Mouse (Mus musculus) gastrocnemius, postnatal 10 days (tissue): Measurements from ENCODE around the gene Dst. TPM values are rescaled to one million over a fixed set of nuclear protein-coding genes. Genes with fewer than 3 reads are reported as not detected.
"Not testable (repeated sequence)": the region's sequence is repeated elsewhere in the genome, so short reads cannot be mapped to it uniquely, and the experiment has no call there.

Source experiments
- DNase-seq: peaks from one replicate; pipeline ENCODE4 v3.0.0; 2021; ENCODE audit warnings: mixed read lengths
- total RNA-seq, 2 experiments: library from RNA; stranded (reverse); gene quantifications; 2 replicates each; pipeline ENCODE4 v1.2.3; 2021

Dst gene
- total RNA-seq, 2 experiments from 2014 or later, result 130 to 146 TPM

- no peak for DNase-seq
These were observed 157.6 kb downstream of the Dst start for GRCm38 (mm10) chr1:34065551-34066048.

GRCm38 (mm10) chr1:34066401-34066800, 158.4 kb downstream of the Dst start:
- not testable (repeated sequence) for DNase-seq

- DNase-seq, result peak; percentile 24
These were observed 160.3 kb downstream of the Dst start for GRCm38 (mm10) chr1:34068341-34068740.

- DNase-seq, result no peak
These were observed 161.7 kb downstream of the Dst start for GRCm38 (mm10) chr1:34069514-34070290.

- DNase-seq, result no peak
These were observed 162.4 kb downstream of the Dst start for GRCm38 (mm10) chr1:34070474-34070873.

- no peak for DNase-seq
These were observed 163.1 kb downstream of the Dst start for GRCm38 (mm10) chr1:34070991-34071639.

GRCm38 (mm10) chr1:34072262-34072661, 164.2 kb downstream of the Dst start:
- DNase-seq, result no peak

GRCm38 (mm10) chr1:34073436-34074169, 165.6 kb downstream of the Dst start:
- no peak for DNase-seq

- DNase-seq, result no peak
These were observed 166.5 kb downstream of the Dst start for GRCm38 (mm10) chr1:34074245-34075187.

GRCm38 (mm10) chr1:34076701-34077421, 168.8 kb downstream of the Dst start:
- no peak for DNase-seq

GRCm38 (mm10) chr1:34077422-34077790, 169.4 kb downstream of the Dst start:
- no peak for DNase-seq

- no peak for DNase-seq
These were observed 169.9 kb downstream of the Dst start for GRCm38 (mm10) chr1:34077941-34078340.

- no peak for DNase-seq
These were observed 181.0 kb downstream of the Dst start for GRCm38 (mm10) chr1:34089011-34089410.

- no peak for DNase-seq
These were observed 182.7 kb downstream of the Dst start for GRCm38 (mm10) chr1:34090700-34091099.

GRCm38 (mm10) chr1:34093652-34094051, 185.6 kb downstream of the Dst start:
- no peak for DNase-seq

GRCm38 (mm10) chr1:34094301-34094700, 186.3 kb downstream of the Dst start:
- no peak for DNase-seq

GRCm38 (mm10) chr1:34095173-34095572, 187.1 kb downstream of the Dst start:
- no peak for DNase-seq

- DNase-seq, result no peak
These were observed 188.9 kb downstream of the Dst start for GRCm38 (mm10) chr1:34096923-34097322.

GRCm38 (mm10) chr1:34097640-34098039, 189.6 kb downstream of the Dst start:
- DNase-seq, result no peak

- DNase-seq, result no peak
These were observed 191.4 kb downstream of the Dst start for GRCm38 (mm10) chr1:34099439-34099838.

- DNase-seq, result no peak
These were observed 192.4 kb downstream of the Dst start for GRCm38 (mm10) chr1:34100385-34100784.
